Mouse (Mus musculus) ovary, postnatal 36 days (tissue): ENCODE results near the gene Raver2.

ENCODE experiments used
- DNase-seq: peaks from one replicate; pipeline ENCODE4 v3.0.0; 2022; ENCODE audit warnings: low spot score, mixed read lengths

Gene Raver2

DNA sequence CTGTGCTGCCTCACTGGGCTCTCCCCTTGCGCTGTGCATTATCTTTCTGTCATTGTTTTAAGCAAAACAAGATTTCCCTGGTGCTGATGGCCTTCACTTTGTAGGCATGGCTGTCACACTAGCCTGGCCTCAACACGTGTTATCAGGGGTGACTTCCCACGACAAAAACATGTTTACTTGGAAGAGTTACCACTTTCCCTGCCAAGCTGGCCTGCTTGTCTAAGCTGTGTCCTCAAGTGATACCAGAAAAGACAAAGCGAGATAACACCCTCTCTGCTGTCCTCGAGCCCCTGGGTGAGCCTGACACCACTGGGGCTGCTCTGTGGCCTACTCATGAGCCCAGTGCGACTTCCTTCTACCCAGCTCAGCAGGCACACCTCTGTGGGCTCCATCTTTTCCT lies 107.3 kb downstream of the Raver2 start:
- DNase-seq, result peak; percentile 66

DNA sequence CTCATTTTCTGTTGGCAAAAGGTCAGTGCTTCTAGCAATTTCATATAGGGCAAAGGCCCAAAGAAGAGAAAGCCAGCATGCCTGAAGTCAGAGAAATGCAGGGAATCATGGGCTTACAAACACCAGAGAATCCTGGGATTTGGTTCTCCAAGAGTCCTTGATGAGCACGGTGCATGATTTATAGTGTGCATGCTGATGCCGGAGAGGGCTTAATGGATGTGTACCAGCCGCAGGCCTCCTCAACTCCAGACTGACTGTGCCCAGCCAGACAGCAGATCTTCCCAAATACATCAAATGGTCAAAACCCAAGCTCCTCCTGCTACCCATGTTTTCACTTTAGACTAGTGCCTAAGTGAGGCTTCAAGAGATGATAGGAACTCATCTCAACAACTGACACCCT lies 109.0 kb downstream of the Raver2 start:
- DNase-seq, result no peak

DNA sequence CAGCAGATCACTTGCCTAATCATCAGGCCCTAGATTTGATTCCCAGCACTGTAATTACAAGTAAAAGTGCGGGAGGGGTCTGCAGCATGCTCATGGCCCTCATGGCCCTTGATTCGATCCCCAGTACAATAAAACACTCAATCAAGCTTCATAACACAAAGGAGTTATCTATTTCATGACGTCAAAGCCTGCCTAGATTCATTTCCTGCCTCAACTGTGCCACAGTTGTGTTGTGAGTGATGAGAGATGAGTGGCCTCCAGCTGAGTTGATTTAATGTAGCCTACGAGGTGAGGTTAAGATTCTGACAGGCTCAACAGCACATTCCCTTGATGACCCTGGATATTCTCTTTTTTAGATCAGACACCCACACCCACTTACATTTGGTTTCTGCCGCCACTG lies 110.3 kb downstream of the Raver2 start:
- DNase-seq, result no peak

DNA sequence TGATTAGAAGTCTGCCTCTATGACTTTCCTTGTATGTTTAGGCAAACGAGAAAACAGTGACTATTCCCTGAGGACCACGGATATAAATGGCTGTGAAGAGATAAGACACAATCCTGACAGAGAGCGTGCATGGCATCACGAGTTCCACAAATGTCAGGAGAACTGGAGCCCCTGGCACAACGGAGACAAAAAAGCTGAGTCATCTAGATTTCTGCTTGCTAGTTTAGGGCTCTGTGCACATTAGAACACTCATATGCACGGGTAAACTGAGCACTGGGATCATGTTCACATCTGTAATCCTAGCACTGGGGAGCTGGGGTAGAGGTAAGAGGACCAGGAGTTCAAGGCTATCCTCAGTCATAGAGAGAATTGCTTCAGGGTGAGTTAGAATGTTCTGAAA lies 111.1 kb downstream of the Raver2 start:
- no peak for DNase-seq

DNA sequence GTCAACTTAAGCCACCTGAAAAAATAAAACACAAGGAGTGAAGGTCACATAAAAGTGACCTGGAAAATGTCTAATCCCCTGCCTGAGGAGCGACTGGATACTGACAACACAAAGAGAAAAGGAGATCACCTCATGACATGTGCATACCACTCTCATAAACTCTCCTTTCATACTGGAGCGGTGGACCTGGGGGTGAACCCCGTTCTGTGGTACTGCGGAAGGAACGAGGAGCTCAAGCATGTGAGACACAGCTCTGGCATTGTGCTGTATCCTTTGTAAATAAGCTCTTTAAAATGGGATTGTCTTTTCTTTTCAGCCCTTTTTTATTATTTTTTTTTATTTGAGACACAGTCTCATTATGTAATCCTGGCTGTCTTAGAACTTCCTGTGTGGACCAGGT lies 111.9 kb downstream of the Raver2 start:
- no peak for DNase-seq

DNA sequence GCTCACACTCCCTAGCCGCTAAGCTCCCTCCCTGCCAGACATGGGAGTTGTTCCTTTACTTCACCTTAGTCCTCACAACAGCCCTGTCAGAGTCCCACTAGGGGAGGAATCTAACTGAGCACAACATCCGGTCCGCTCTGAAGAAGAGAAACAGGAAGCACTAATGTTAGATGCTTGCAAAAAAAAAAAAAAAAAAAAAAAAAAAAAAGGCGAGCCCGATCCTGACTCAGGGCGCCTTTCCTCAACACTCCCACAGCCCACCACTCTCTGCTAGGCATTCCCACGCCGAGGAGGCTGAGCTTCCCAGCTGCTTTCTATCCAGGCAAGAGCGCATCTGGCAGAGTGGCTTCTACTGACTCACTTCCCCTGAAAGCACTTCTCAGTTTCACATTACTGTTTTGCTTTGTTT lies 113.8 kb downstream of the Raver2 start:
- DNase-seq, result no peak

DNA sequence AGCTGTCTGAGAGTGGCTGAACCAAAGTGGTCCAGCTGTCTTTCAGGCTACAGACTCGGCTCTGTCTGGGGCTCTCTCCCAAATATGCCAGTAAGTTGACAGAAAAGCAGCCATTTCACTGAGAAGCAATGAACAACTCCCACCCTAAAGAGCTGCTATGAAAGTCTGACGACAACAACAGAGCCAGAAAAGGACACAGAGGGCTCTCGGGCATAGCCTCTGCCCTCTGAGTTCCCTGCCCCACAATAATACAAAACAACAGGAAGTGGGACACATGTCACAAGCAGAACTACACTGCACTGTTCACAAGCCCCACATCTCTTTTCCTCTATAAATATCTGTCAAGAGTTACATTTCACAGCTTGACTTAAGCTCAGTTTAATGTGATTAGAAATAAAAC lies 116.4 kb downstream of the Raver2 start:
- DNase-seq, result no peak

DNA sequence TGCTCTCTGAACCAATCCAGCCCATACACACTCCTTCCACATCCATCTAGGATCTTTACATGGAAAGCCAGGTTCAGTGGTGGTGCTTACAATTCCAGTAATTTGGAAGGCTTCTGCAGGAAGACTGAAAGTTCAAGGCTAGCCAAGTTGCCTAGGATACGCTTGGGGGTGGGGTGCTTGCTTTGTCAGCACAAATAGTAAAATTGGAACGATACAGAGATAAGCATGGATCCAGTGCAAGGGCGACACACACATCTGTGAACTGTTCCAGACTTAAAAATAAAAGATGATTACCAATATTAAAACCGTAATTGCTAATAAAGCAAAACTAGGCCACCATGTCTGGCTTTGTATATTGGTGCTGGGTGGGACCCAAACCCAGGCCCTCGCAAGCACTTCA lies 117.8 kb downstream of the Raver2 start:
- DNase-seq, result no peak

DNA sequence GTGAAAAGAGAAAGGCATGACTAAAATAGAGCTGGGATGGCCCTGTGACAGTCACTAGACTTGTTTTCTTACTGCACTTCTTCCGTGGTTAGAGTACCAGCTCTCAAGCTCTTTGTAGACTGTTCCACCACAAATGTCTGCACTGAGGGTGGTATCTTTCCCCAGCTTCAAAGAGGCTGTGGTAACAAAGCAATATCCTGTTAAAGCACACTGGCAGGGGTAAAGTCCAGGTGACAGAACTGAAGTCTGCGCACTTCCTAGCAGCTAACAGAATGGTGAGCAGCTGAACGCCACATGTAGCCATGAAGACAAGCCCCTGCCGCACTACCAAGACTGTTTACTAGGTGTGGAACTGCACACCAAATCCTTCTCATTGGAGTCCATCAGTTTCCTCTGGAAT lies 118.6 kb downstream of the Raver2 start:
- no peak for DNase-seq

DNA sequence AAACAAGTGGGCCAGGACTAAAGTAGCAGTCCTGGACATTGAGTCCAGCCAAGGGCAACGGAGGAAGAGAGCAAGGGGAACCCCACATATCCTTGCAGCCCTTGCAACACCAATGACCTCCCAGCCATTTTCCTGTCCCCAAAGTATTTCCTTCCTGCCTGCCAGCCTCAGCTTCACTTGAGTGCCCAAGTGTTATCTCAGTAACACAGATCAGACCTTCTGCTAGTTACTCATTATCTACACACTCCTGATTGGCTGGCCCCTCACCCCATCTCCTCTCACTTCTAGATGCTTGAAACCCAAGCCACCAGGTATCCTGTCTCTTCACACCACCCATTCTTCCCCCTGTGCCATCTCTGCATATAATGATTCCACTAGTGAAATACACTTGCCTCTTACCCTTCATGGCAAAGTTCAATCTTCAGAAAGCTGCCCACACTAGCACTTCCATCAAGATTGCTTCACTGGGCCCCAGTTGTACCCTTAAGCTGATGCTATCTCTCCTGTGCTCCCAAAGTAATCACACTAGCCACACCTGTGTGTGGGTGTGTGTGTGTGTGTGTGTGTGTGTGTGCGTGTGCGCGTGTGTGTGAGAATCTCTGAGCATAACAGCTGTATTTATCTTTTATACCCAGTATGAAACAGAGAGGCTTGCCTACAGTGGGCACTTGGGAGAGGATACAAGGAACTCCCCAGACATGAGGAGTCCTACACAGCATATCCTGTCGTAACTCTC lies 123.6 kb downstream of the Raver2 start:
- DNase-seq, result no peak

DNA sequence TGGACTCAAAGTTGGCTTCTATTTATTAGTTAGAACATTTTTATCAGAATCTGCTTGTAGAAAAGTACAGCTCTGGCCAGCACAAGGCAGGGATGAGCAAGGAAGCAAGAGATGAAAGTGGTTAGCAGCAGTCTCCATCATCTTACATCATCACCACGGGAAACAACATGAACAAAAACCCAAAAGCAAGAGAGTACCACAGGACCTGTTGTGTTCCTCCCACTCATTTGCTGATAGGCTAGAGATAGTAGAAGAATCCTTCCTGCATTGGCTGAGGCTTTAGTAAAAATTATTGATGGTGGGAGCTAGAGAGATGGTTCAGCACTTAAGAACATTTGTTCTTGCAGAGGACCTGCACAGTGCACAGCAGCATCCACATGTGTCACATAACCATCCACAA lies 125.4 kb downstream of the Raver2 start:
- DNase-seq, result no peak

DNA sequence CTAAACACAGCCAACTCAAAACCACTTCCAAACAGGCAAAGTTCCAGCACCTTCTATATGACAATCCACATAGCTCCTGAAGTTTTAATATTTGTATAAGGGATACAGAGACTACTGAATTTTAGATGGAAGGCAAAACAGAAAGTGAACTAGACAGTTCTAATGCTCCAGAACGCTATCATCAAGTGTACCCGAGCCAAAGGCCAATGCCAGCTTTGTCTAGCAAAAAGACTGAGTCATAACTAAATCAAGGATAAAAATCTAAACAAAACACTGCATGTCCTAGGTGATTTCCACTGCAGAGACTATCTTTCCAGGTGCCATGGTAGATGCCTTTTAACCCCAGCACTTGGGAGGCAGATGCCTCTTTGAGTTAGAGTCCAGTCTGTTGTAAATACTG lies 127.6 kb downstream of the Raver2 start:
- DNase-seq, result no peak

DNA sequence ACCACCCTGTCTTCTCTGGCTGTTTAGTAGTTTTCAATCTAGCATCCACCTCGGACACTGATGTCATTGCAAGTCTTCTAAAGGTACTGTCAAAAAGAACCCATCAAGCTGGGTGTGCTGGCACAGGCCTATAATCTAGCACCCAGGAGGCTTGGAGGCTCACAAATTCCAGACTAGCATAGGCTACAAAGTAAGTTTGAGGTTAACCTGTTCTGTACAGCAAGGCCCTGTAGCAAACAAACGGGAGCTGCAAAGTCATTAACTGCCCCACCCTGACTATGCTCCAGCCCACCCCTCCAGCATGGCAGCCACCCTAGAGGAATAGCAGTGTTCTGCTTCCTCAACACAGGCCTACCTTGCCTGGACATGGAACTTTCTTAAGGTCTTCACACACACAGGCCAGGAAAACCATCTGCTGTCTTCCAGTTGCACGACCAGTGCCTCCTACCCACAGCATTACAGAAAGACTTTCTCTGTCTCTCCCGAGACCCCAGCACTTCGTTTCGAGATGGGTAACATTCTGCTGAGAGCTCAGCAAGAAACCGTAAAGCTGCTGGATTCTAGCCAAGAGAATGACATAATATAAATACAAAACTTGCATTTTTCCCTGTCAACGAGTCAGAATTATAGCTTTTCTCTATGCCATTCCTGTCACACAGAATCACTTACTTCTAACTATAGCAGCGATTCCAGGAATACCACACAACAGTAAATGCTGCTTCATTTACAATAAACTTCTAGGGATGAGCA lies 128.8 kb downstream of the Raver2 start:
- DNase-seq, result no peak

DNA sequence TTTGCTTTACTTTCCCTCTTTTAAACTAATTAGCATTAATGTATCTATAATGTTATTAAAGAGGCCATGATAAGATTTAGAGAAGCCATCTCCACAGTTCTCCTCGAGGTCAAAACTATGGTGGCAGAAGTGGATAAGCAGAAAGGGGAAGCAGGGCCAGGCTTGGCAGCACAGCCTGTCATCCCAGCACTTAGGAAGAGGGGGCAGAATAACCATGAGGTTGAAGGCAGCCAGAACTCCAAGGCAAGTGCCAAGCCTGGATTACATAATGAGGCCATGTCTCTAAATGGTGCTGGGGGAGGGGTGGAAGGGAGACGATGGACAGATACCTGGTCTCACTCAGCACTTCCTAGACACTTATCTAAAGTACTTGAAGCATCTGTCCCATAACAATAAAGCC lies 129.6 kb downstream of the Raver2 start:
- DNase-seq, result peak; percentile 40

DNA sequence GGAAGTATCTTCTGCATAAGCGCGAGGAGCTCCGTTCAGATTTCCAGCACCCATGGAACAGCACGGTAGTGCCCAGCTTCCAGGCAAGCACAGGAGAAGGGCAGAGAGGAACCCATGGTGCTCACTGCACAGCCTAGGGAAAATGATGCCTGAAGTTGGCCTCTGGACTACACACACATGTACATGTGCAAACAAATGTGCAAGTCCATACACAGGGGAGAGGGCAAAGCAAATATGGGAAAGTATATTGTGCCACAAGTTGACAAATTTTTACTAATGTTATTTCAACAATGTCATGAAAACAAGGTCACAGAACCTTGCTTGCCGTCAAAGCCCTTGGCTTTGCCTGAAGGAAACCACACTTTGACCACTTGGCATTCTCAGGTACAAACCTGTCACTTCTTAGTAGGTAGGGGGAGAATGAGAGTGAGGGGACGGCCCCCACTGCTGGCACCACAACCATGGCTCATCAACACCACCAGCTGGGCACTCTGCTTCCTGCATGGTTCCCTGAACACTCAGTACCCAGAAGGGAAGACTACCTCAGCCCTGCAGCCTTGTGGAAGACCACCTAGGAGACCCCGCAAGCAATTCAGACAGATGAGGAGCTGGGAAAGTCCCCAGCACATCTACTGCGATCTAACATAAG lies 130.8 kb downstream of the Raver2 start:
- no peak for DNase-seq
